Mouse (Mus musculus): ENCODE data around the gene Myom1. TPM values are rescaled to one million over a fixed set of nuclear protein-coding genes. Genes with fewer than 3 reads are reported as not detected.
A peak's percentile ranks its signal among the peaks of the same experiment; 100 is the strongest.

Gene Myom1
- polyA plus RNA-seq, 1 experiment from 2014 or later, result 1.5 TPM

GRCm38 (mm10) chr17:71127464-71128110 lies 125.2 kb downstream of the Myom1 start:
- Histone ChIP-seq H3K27me3 (ENCODE audit: control insufficient read depth, insufficient read depth, low read length) (no peaks in the 10 kb centered on the region), H3K4me2 (replicated peaks) (no peak overlapping the region), H3K36me3 (replicated peaks; ENCODE audit: control insufficient read depth, insufficient read depth) (no peaks in the 10 kb centered on the region), H3K4me3 (replicated peaks; ENCODE audit: low read length) (no peak overlapping the region), H3K9ac (no peak overlapping the region), H3K9me3 (ENCODE audit: control insufficient read depth, low read length) (no peaks in the 10 kb centered on the region), H3K4me1 (replicated peaks; ENCODE audit: control insufficient read depth, insufficient read depth, low read length) (peaks cover 7% of the 10 kb centered on the region; the same call in 1 of the 2 replicates), H3K27ac (no peak overlapping the region)
- ATAC-seq (ENCODE audit: low FRiP score) (no peak), DNase-seq (ENCODE audit: low spot score) (no peak)
- WGBS, result 82% methylated on average over 7 of the region's 7 CpGs

- H3K4me1 ChIP-seq (replicated peaks; ENCODE audit: control insufficient read depth, insufficient read depth, low read length), result peaks cover 6% of the 10 kb centered on the region; the same call in 1 of the 2 replicates
- no peaks in the 10 kb centered on the region for H3K9me3 ChIP-seq (ENCODE audit: control insufficient read depth, low read length)
- H3K4me3 ChIP-seq (replicated peaks; ENCODE audit: low read length), result no peak overlapping the region
- peak overlapping the region; percentile 26; the same call in 1 of the 2 replicates for H3K27ac ChIP-seq
- H3K4me2 ChIP-seq (replicated peaks), result no peak overlapping the region
- no peaks in the 10 kb centered on the region for H3K36me3 ChIP-seq (replicated peaks; ENCODE audit: control insufficient read depth, insufficient read depth)
- DNase-seq (ENCODE audit: low spot score), result no peak
- WGBS, result 58% methylated on average over 9 of the region's 9 CpGs
- peak; percentile 46; the same call in 1 of the 2 replicates for ATAC-seq (ENCODE audit: low FRiP score)
- no peak overlapping the region for H3K9ac ChIP-seq
- no peaks in the 10 kb centered on the region for H3K27me3 ChIP-seq (ENCODE audit: control insufficient read depth, insufficient read depth, low read length)
Measured at GRCm38 (mm10) chr17:71129489-71130261, 127.2 kb downstream of the Myom1 start.

DNA sequence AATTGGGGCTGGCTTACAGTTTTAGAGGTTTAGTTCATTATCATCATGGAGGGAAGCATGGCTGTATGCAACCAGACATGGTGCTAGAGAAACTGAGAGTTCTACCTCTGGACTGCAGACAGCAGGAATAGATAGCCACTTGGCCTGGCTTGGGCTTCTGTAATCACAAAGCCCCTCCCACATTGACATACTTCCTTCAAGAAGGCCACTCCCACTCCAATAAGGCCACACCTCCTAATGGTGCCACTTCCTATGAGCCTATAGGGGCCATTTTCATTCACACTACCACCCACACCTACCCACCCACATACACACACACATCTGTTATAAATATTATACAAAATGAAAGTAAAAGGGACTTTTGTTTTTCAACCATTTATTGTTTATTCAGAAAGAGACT lies 129.8 kb downstream of the Myom1 start:
- no peak overlapping the region for H3K9ac ChIP-seq
- no peak overlapping the region for H3K4me2 ChIP-seq (replicated peaks)
- DNase-seq (ENCODE audit: low spot score), result no peak
- no peaks in the 10 kb centered on the region for H3K27me3 ChIP-seq (ENCODE audit: control insufficient read depth, insufficient read depth, low read length)
- no peak for ATAC-seq (ENCODE audit: low FRiP score)
- no peaks in the 10 kb centered on the region for H3K9me3 ChIP-seq (ENCODE audit: control insufficient read depth, low read length)
- H3K4me1 ChIP-seq (replicated peaks; ENCODE audit: control insufficient read depth, insufficient read depth, low read length), result no peaks in the 10 kb centered on the region
- no peak overlapping the region for H3K27ac ChIP-seq
- no peaks in the 10 kb centered on the region for H3K36me3 ChIP-seq (replicated peaks; ENCODE audit: control insufficient read depth, insufficient read depth)
- H3K4me3 ChIP-seq (replicated peaks; ENCODE audit: low read length), result no peak overlapping the region

- DNase-seq (ENCODE audit: low spot score) (no peak), ATAC-seq (ENCODE audit: low FRiP score) (no peak)
- Histone ChIP-seq H3K9ac (no peak overlapping the region), H3K4me1 (replicated peaks; ENCODE audit: control insufficient read depth, insufficient read depth, low read length) (no peaks in the 10 kb centered on the region), H3K27ac (no peak overlapping the region), H3K36me3 (replicated peaks; ENCODE audit: control insufficient read depth, insufficient read depth) (no peaks in the 10 kb centered on the region), H3K4me2 (replicated peaks) (no peak overlapping the region), H3K4me3 (replicated peaks; ENCODE audit: low read length) (no peak overlapping the region), H3K9me3 (ENCODE audit: control insufficient read depth, low read length) (no peaks in the 10 kb centered on the region), H3K27me3 (ENCODE audit: control insufficient read depth, insufficient read depth, low read length) (no peaks in the 10 kb centered on the region)
- WGBS, result 89% methylated on average over 11 of the region's 11 CpGs
Measured at GRCm38 (mm10) chr17:71132856-71133439, 130.5 kb downstream of the Myom1 start.

- Histone ChIP-seq H3K27me3 (ENCODE audit: control insufficient read depth, insufficient read depth, low read length) (no peaks in the 10 kb centered on the region), H3K4me2 (replicated peaks) (no peak overlapping the region), H3K4me1 (replicated peaks; ENCODE audit: control insufficient read depth, insufficient read depth, low read length) (no peaks in the 10 kb centered on the region), H3K9me3 (ENCODE audit: control insufficient read depth, low read length) (no peaks in the 10 kb centered on the region), H3K27ac (no peak overlapping the region), H3K9ac (no peak overlapping the region), H3K4me3 (replicated peaks; ENCODE audit: low read length) (no peak overlapping the region), H3K36me3 (replicated peaks; ENCODE audit: control insufficient read depth, insufficient read depth) (no peaks in the 10 kb centered on the region)
- WGBS, result 92% methylated on average over 3 of the region's 3 CpGs
- no peak for DNase-seq (ENCODE audit: low spot score)
- ATAC-seq (ENCODE audit: low FRiP score), result no peak
Measured at GRCm38 (mm10) chr17:71134441-71134955, 132.1 kb downstream of the Myom1 start.

GRCm38 (mm10) chr17:71135108-71135507 lies 132.7 kb downstream of the Myom1 start:
- H3K4me2 ChIP-seq (replicated peaks), result no peak overlapping the region
- no peaks in the 10 kb centered on the region for H3K4me1 ChIP-seq (replicated peaks; ENCODE audit: control insufficient read depth, insufficient read depth, low read length)
- no peaks in the 10 kb centered on the region for H3K9me3 ChIP-seq (ENCODE audit: control insufficient read depth, low read length)
- no peak overlapping the region for H3K9ac ChIP-seq
- H3K27ac ChIP-seq, result no peak overlapping the region
- no peaks in the 10 kb centered on the region for H3K36me3 ChIP-seq (replicated peaks; ENCODE audit: control insufficient read depth, insufficient read depth)
- no peak overlapping the region for H3K4me3 ChIP-seq (replicated peaks; ENCODE audit: low read length)
- DNase-seq (ENCODE audit: low spot score) (no peak), ATAC-seq (ENCODE audit: low FRiP score) (no peak)
- WGBS, result 75% methylated on average over 5 of the region's 5 CpGs
- no peaks in the 10 kb centered on the region for H3K27me3 ChIP-seq (ENCODE audit: control insufficient read depth, insufficient read depth, low read length)

GRCm38 (mm10) chr17:71135866-71136265 lies 133.4 kb downstream of the Myom1 start:
- ATAC-seq (ENCODE audit: low FRiP score) (no peak), DNase-seq (ENCODE audit: low spot score) (no peak)
- Histone ChIP-seq H3K4me1 (replicated peaks; ENCODE audit: control insufficient read depth, insufficient read depth, low read length) (no peaks in the 10 kb centered on the region), H3K4me2 (replicated peaks) (no peak overlapping the region), H3K4me3 (replicated peaks; ENCODE audit: low read length) (no peak overlapping the region), H3K27ac (no peak overlapping the region), H3K9me3 (ENCODE audit: control insufficient read depth, low read length) (no peaks in the 10 kb centered on the region), H3K36me3 (replicated peaks; ENCODE audit: control insufficient read depth, insufficient read depth) (no peaks in the 10 kb centered on the region), H3K27me3 (ENCODE audit: control insufficient read depth, insufficient read depth, low read length) (no peaks in the 10 kb centered on the region), H3K9ac (no peak overlapping the region)
- WGBS, result 91% methylated on average over 5 of the region's 5 CpGs

GRCm38 (mm10) chr17:71136384-71137333 lies 134.2 kb downstream of the Myom1 start:
- Histone ChIP-seq H3K9ac (no peak overlapping the region), H3K9me3 (ENCODE audit: control insufficient read depth, low read length) (no peaks in the 10 kb centered on the region), H3K36me3 (replicated peaks; ENCODE audit: control insufficient read depth, insufficient read depth) (no peaks in the 10 kb centered on the region), H3K27ac (no peak overlapping the region), H3K4me1 (replicated peaks; ENCODE audit: control insufficient read depth, insufficient read depth, low read length) (no peaks in the 10 kb centered on the region), H3K27me3 (ENCODE audit: control insufficient read depth, insufficient read depth, low read length) (no peaks in the 10 kb centered on the region), H3K4me2 (replicated peaks) (no peak overlapping the region), H3K4me3 (replicated peaks; ENCODE audit: low read length) (no peak overlapping the region)
- DNase-seq (ENCODE audit: low spot score) (no peak), ATAC-seq (ENCODE audit: low FRiP score) (no peak)
- WGBS, result 86% methylated on average over 16 of the region's 16 CpGs

Measured in hindbrain, embryonic 14.5 days (tissue).